Mouse (Mus musculus): ENCODE results near the gene Olfr582. TPM values are rescaled to one million over a fixed set of nuclear protein-coding genes. Genes with fewer than 3 reads are reported as not detected.

The Olfr582 gene
- total RNA-seq (2015; ENCODE audit: low replicate concordance) (not detected in 2 replicates), total RNA-seq (2017; ENCODE audit: low replicate concordance) (not detected in 2 replicates)

GRCm38 (mm10) chr7:103037724-103038123 lies at the start of gene Olfr582:
Olfr582 (plus strand) TSS chr7:103038024.
- no peak for ATAC-seq (replicated peaks; ENCODE audit: low FRiP score, poor library complexity, severe bottlenecking)

GRCm38 (mm10) chr7:102989224-102989623 lies 48.6 kb upstream of the Olfr582 start, which contains the start of gene Olfr578:
Olfr578 (minus strand) TSS chr7:102989324.
- no peak for ATAC-seq (replicated peaks; ENCODE audit: low FRiP score, poor library complexity, severe bottlenecking)

- no peak for ATAC-seq (replicated peaks; ENCODE audit: low FRiP score, poor library complexity, severe bottlenecking)
These were observed 13.2 kb downstream of the Olfr582 start, which contains the start of gene Olfr583 for GRCm38 (mm10) chr7:103051000-103051399. Olfr583 (plus strand) TSS chr7:103051300.

- ATAC-seq (replicated peaks; ENCODE audit: low FRiP score, poor library complexity, severe bottlenecking): no peak
These were observed 43.8 kb downstream of the Olfr582 start, which contains the start of gene Olfr584 for GRCm38 (mm10) chr7:103081585-103081984. Olfr584 (plus strand) TSS chr7:103081885.

Other genes starting within 250 kb of the Olfr582 start
- gene Olfr564, start 234.5 kb upstream of the Olfr582 start, total RNA-seq (2015; ENCODE audit: low replicate concordance): not detected in 2 replicates
- gene Olfr564, start 234.5 kb upstream of the Olfr582 start, total RNA-seq (2017; ENCODE audit: low replicate concordance): not detected in 2 replicates
- not detected in 2 replicates for gene Olfr566, start 179.3 kb upstream of the Olfr582 start, total RNA-seq (2015; ENCODE audit: low replicate concordance)
- gene Olfr566, start 179.3 kb upstream of the Olfr582 start, total RNA-seq (2017; ENCODE audit: low replicate concordance): 0.77 TPM in 1 of 2 replicates, not detected in the other
- not detected in 2 replicates for gene Olfr568, start 160.9 kb upstream of the Olfr582 start, total RNA-seq (2015; ENCODE audit: low replicate concordance)
- gene Olfr568, start 160.9 kb upstream of the Olfr582 start, total RNA-seq (2017; ENCODE audit: low replicate concordance): not detected in 2 replicates
- gene Olfr569, start 147.1 kb upstream of the Olfr582 start, total RNA-seq (2015; ENCODE audit: low replicate concordance): not detected in 2 replicates
- not detected in 2 replicates for gene Olfr569, start 147.1 kb upstream of the Olfr582 start, total RNA-seq (2017; ENCODE audit: low replicate concordance)
- not detected in 2 replicates for gene Olfr570, start 143.4 kb upstream of the Olfr582 start, total RNA-seq (2015; ENCODE audit: low replicate concordance)
- not detected in 2 replicates for gene Olfr570, start 143.4 kb upstream of the Olfr582 start, total RNA-seq (2017; ENCODE audit: low replicate concordance)
- gene Olfr571, start 120.5 kb upstream of the Olfr582 start, total RNA-seq (2015; ENCODE audit: low replicate concordance): not detected in 2 replicates
- gene Olfr571, start 120.5 kb upstream of the Olfr582 start, total RNA-seq (2017; ENCODE audit: low replicate concordance): not detected in 2 replicates
- not detected in 2 replicates for gene Olfr572, start 113.6 kb upstream of the Olfr582 start, total RNA-seq (2015; ENCODE audit: low replicate concordance)
- gene Olfr572, start 113.6 kb upstream of the Olfr582 start, total RNA-seq (2017; ENCODE audit: low replicate concordance): not detected in 2 replicates
- not detected in 2 replicates for gene Olfr573-ps1, start 95.4 kb upstream of the Olfr582 start, total RNA-seq (2015; ENCODE audit: low replicate concordance)
- not detected in 2 replicates for gene Olfr573-ps1, start 95.4 kb upstream of the Olfr582 start, total RNA-seq (2017; ENCODE audit: low replicate concordance)
- gene Olfr574, start 89.6 kb upstream of the Olfr582 start, total RNA-seq (2015; ENCODE audit: low replicate concordance): not detected in 2 replicates
- not detected in 2 replicates for gene Olfr574, start 89.6 kb upstream of the Olfr582 start, total RNA-seq (2017; ENCODE audit: low replicate concordance)
- gene Olfr575, start 79.2 kb upstream of the Olfr582 start, total RNA-seq (2015; ENCODE audit: low replicate concordance): not detected in 2 replicates
- gene Olfr575, start 79.2 kb upstream of the Olfr582 start, total RNA-seq (2017; ENCODE audit: low replicate concordance): not detected in 2 replicates
- not detected in 2 replicates for gene Olfr576, start 75.4 kb upstream of the Olfr582 start, total RNA-seq (2015; ENCODE audit: low replicate concordance)
- 0.43 TPM in 1 of 2 replicates, not detected in the other for gene Olfr576, start 75.4 kb upstream of the Olfr582 start, total RNA-seq (2017; ENCODE audit: low replicate concordance)
- not detected in 2 replicates for gene Olfr577, start 62.1 kb upstream of the Olfr582 start, total RNA-seq (2015; ENCODE audit: low replicate concordance)
- gene Olfr577, start 62.1 kb upstream of the Olfr582 start, total RNA-seq (2017; ENCODE audit: low replicate concordance): not detected in 2 replicates
- not detected in 2 replicates for gene Olfr578, start 48.7 kb upstream of the Olfr582 start, total RNA-seq (2015; ENCODE audit: low replicate concordance)
- not detected in 2 replicates for gene Olfr578, start 48.7 kb upstream of the Olfr582 start, total RNA-seq (2017; ENCODE audit: low replicate concordance)
- gene Olfr583, start 13.3 kb downstream of the Olfr582 start, total RNA-seq (2015; ENCODE audit: low replicate concordance): not detected in 2 replicates
- not detected in 2 replicates for gene Olfr583, start 13.3 kb downstream of the Olfr582 start, total RNA-seq (2017; ENCODE audit: low replicate concordance)
- gene Olfr584, start 43.9 kb downstream of the Olfr582 start, total RNA-seq (2015; ENCODE audit: low replicate concordance): not detected in 2 replicates
- gene Olfr584, start 43.9 kb downstream of the Olfr582 start, total RNA-seq (2017; ENCODE audit: low replicate concordance): not detected in 2 replicates
- not detected in 2 replicates for gene Olfr585, start 59.7 kb downstream of the Olfr582 start, total RNA-seq (2015; ENCODE audit: low replicate concordance)
- 2.2 TPM in 1 of 2 replicates, not detected in the other for gene Olfr585, start 59.7 kb downstream of the Olfr582 start, total RNA-seq (2017; ENCODE audit: low replicate concordance)
- not detected in 2 replicates for gene Olfr586, start 87.6 kb downstream of the Olfr582 start, total RNA-seq (2015; ENCODE audit: low replicate concordance)
- 0.17 TPM in 1 of 2 replicates, not detected in the other for gene Olfr586, start 87.6 kb downstream of the Olfr582 start, total RNA-seq (2017; ENCODE audit: low replicate concordance)
- not detected in 2 replicates for gene Olfr588-ps1, start 102.9 kb downstream of the Olfr582 start, total RNA-seq (2015; ENCODE audit: low replicate concordance)
- gene Olfr588-ps1, start 102.9 kb downstream of the Olfr582 start, total RNA-seq (2017; ENCODE audit: low replicate concordance): not detected in 2 replicates
- gene Olfr589, start 118.3 kb downstream of the Olfr582 start, total RNA-seq (2015; ENCODE audit: low replicate concordance): not detected in 2 replicates
- not detected in 2 replicates for gene Olfr589, start 118.3 kb downstream of the Olfr582 start, total RNA-seq (2017; ENCODE audit: low replicate concordance)
- not detected in 2 replicates for gene Olfr591, start 140.3 kb downstream of the Olfr582 start, total RNA-seq (2015; ENCODE audit: low replicate concordance)
- not detected in 2 replicates for gene Olfr591, start 140.3 kb downstream of the Olfr582 start, total RNA-seq (2017; ENCODE audit: low replicate concordance)
- not detected in 2 replicates for gene Olfr592, start 146.8 kb downstream of the Olfr582 start, total RNA-seq (2015; ENCODE audit: low replicate concordance)
- 0.70 TPM in 1 of 2 replicates, not detected in the other for gene Olfr592, start 146.8 kb downstream of the Olfr582 start, total RNA-seq (2017; ENCODE audit: low replicate concordance)
- gene Olfr593, start 173.8 kb downstream of the Olfr582 start, total RNA-seq (2015; ENCODE audit: low replicate concordance): not detected in 2 replicates
- not detected in 2 replicates for gene Olfr593, start 173.8 kb downstream of the Olfr582 start, total RNA-seq (2017; ENCODE audit: low replicate concordance)
- gene Olfr594, start 179.0 kb downstream of the Olfr582 start, total RNA-seq (2015; ENCODE audit: low replicate concordance): not detected in 2 replicates
- not detected in 2 replicates for gene Olfr594, start 179.0 kb downstream of the Olfr582 start, total RNA-seq (2017; ENCODE audit: low replicate concordance)
- not detected in 2 replicates for gene Usp17ld, start 214.5 kb downstream of the Olfr582 start, total RNA-seq (2015; ENCODE audit: low replicate concordance)
- gene Usp17ld, start 214.5 kb downstream of the Olfr582 start, total RNA-seq (2017; ENCODE audit: low replicate concordance): not detected in 2 replicates